Mouse (Mus musculus) forebrain, embryonic 14.5 days (tissue): ENCODE data around the gene Rassf4. TPM values are rescaled to one million over a fixed set of nuclear protein-coding genes. Genes with fewer than 3 reads are reported as not detected.

ENCODE experiments used
- ATAC-seq: fragments of 200-750 bp; cut with Nextera tagmentation; 2 replicates; pipeline ENCODE4 v1.8.0; 2017; ENCODE audit warnings: mild to moderate bottlenecking, moderate library complexity
- DNase-seq: peaks from one replicate; pipeline ENCODE4 v3.0.0-alpha.2; 2015; ENCODE audit warnings: low spot score
- H3K27ac ChIP-seq: fragments of 300-500 bp; sonication (generic); 2 replicates; pipeline ENCODE4 v1.5.1; 2014; ENCODE audit warnings: low read depth, mild to moderate bottlenecking, control low read depth, low read length, moderate library complexity
- H3K27me3 ChIP-seq: fragments of 300-500 bp; sonication (generic); replicated peaks from 2 replicates; pipeline ENCODE4 v1.6.1; 2014; ENCODE audit warnings: low read length, control low read depth, mixed read lengths; ENCODE audit not compliant: control insufficient read depth, insufficient read depth
- H3K36me3 ChIP-seq: fragments of 300-500 bp; sonication (generic); 2 replicates; pipeline ENCODE4 v1.6.1; 2014; ENCODE audit warnings: low read length, control low read depth; ENCODE audit not compliant: control insufficient read depth, insufficient read depth
- H3K4me1 ChIP-seq: fragments of 300-500 bp; sonication (generic); 2 replicates; pipeline ENCODE4 v1.6.1; 2014; ENCODE audit warnings: antibody characterized with exemption, low read length, control low read depth; ENCODE audit not compliant: control insufficient read depth, insufficient read depth
- H3K4me2 ChIP-seq: fragments of 300-500 bp; sonication (generic); 2 replicates; pipeline ENCODE4 v1.6.1; 2014; ENCODE audit warnings: mild to moderate bottlenecking, control low read depth, low read length
- H3K4me3 ChIP-seq: fragments of 300-500 bp; sonication (generic); 2 replicates; pipeline ENCODE4 v1.5.1; 2014; ENCODE audit warnings: low read depth, low read length, control low read depth
- H3K9ac ChIP-seq: fragments of 300-500 bp; sonication (generic); 2 replicates; pipeline ENCODE4 v1.6.1; 2014; ENCODE audit warnings: mild to moderate bottlenecking, low read length, control low read depth, moderate library complexity
- H3K9me3 ChIP-seq: fragments of 300-500 bp; sonication (generic); replicated peaks from 2 replicates; pipeline ENCODE4 v1.6.1; 2016; ENCODE audit warnings: low read length, control low read depth, mixed read lengths; ENCODE audit not compliant: control insufficient read depth
- WGBS: fragments of 180-500 bp; shearing (Covaris S2); extraction: QIAGEN DNeasy Blood & Tissue Kit; methylation state at CpG from one replicate; pipeline ENCODE4 v1.1.7; 2014; 5-methylcytosine and 5-hydroxymethylcytosine counted together
- polyA plus RNA-seq: library from polyadenylated mRNA; unstranded; fragments of >200 nt; fragmentation: Nextera tagmentation; extraction: Ambion mirVana; gene quantifications from 2 replicates; pipeline ENCODE4 v1.2.1, GENCODE M21; 2014

Gene Rassf4
- polyA plus RNA-seq, 1 experiment from 2014 or later: 13.8 TPM

DNA sequence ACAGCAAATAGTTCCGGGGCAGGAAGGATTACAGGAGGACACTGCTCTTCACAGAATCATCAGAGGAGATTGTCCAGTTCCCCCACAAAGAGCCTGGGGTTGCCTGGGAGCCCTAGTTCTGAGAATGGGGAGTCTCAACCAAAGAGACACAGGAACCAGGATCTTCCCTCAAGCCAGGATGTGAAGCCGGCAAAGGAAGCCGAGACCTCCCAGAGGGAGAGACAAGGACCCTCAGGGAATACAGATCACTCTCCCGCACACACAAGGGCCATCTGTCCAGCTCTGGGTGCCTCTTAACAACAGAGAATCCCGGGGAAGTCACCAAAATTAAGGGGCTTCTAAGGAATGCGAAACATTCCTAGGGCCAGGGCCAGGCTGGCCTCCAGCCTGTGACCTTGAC, 3.6 kb upstream of the Rassf4 start:
- Histone ChIP-seq H3K9ac (no peak overlapping the region), H3K36me3 (no peaks in the 10 kb centered on the region), H3K9me3 (no peaks in the 10 kb centered on the region), H3K27me3 (no peaks in the 10 kb centered on the region), H3K4me3 (no peak overlapping the region), H3K4me2 (no peak overlapping the region), H3K4me1 (peaks cover 6% of the 10 kb centered on the region), H3K27ac (no peak overlapping the region)
- ATAC-seq: no peak
- WGBS: 71% methylated on average over 6 of the region's 6 CpGs
- no peak for DNase-seq

DNA sequence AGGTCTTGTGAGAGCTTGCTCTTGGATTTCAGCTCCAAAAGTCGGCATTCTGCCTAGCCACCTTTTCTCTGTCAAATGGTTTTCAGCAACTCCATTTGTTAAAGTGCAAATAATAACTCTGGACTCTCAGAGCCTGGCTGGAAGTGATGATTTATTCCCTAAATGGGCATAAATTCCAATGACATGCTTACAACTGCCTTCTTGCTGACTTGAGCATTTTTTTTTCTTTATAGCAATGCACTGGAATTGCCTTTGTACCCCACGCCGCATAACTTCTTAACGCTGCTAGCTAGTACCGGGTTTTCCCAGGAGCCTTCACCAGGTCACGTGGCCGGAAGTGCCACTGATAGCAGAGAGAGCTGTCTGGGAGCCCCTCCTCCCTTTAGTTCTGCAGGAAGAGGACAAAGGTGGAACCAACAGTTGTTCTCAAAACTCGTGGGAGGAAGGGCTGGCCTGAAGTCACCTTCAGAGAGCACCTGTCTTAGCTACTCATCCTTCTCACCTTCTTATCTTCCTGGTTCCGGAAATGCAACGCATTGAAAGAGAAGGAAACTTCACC, 2.7 kb upstream of the Rassf4 start:
- Histone ChIP-seq H3K4me2 (no peak overlapping the region), H3K9ac (no peak overlapping the region), H3K36me3 (no peaks in the 10 kb centered on the region), H3K9me3 (no peaks in the 10 kb centered on the region), H3K4me3 (no peak overlapping the region), H3K27ac (no peak overlapping the region), H3K4me1 (peaks cover 6% of the 10 kb centered on the region), H3K27me3 (no peaks in the 10 kb centered on the region)
- DNase-seq (no peak), ATAC-seq (no peak)
- 86% methylated on average over 10 of the region's 10 CpGs for WGBS

DNA sequence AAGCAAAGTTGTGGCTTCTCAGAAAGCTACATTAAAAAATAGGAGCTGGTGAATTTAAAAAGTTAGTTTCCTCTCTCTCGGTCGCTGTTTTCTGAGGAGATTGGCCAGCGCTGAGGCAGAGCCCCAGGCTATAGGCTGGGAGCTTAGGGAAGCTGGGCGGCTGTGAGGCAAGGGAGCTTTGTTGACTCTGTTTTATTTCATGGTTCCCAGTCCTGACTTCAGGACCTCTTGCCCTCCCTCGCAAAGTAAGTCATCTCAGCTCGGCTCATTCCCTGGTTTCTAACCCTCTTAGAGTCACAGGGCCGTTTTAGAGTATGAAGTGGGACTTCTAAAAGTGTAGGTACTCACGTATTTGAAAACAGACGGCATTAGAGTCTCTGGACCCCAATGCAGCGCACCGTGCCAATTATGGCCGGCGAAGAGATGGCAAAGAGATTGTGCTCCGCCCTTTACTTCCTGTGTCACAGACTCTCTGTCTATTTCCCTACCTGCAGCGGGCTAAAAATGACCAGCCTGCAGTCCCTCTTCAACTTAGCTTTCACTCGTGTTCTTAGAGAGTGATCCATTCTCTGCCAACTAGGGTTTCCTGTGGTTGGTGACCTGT, 633 bp upstream of the Rassf4 start:
- ATAC-seq: no peak
- WGBS: 17% methylated on average over 16 of the region's 16 CpGs
- peaks cover 24% of the 10 kb centered on the region for H3K4me1 ChIP-seq
- peak overlapping the region; percentile 49 for H3K4me3 ChIP-seq
- H3K36me3 ChIP-seq: no peaks in the 10 kb centered on the region
- peak overlapping the region; percentile 59 for H3K9ac ChIP-seq
- no peaks in the 10 kb centered on the region for H3K27me3 ChIP-seq
- H3K27ac ChIP-seq: peak overlapping the region; percentile 9; the same call in 1 of the 2 replicates
- peak overlapping the region; percentile 87 for H3K4me2 ChIP-seq
- H3K9me3 ChIP-seq: no peaks in the 10 kb centered on the region
- no peak for DNase-seq

DNA sequence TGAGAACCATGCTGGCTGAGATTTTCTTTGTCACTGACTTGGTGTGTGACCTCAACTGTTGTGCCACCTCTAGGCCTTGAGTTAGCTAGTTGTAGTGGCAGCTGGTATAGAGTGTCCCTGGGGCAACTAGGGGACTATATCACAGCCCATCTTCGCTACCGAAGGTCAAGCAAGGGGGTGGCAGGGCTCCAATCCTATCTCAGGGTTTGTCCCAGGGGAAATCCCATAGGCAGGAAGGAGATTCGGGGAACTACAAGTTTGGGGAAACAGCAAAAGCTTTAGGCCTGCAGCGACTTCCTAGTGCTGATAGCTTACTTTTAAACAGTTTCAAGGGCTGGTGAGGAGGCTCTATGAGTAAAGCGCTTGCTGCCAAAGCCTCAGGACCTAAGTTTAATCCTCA, 1.4 kb downstream of the Rassf4 start:
- Histone ChIP-seq H3K4me2 (peak overlapping the region; percentile 87), H3K4me3 (no peak overlapping the region), H3K9me3 (no peaks in the 10 kb centered on the region), H3K36me3 (no peaks in the 10 kb centered on the region), H3K27me3 (no peaks in the 10 kb centered on the region), H3K9ac (no peak overlapping the region), H3K4me1 (peaks cover 25% of the 10 kb centered on the region), H3K27ac (no peak overlapping the region)
- WGBS: 66% methylated on average over 5 of the region's 5 CpGs
- ATAC-seq: no peak
- no peak for DNase-seq

DNA sequence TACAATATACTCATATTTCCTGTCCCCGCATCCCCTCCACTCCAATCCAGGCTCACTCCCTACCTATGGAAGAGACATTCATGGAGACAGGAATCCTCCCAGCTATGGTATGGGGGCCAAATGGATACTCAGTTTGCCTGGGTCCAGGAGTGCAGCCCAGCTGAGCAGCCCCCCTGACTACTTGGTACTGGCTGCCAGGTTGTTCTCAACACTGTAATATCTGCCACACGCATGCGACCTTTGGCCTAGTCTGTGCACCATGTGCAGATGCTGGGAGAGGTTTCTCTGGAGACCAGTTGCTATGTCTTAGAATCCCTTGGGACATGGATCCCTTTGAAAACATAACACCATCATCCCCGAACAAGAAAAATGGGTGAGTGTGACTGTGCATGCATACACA, 2.0 kb downstream of the Rassf4 start:
- WGBS: 88% methylated on average over 4 of the region's 4 CpGs
- ATAC-seq (no peak), DNase-seq (peak; percentile 4)
- H3K36me3 ChIP-seq: no peaks in the 10 kb centered on the region
- H3K27ac ChIP-seq: no peak overlapping the region
- no peak overlapping the region for H3K4me3 ChIP-seq
- H3K27me3 ChIP-seq: no peaks in the 10 kb centered on the region
- H3K4me2 ChIP-seq: no peak overlapping the region
- H3K9me3 ChIP-seq: no peaks in the 10 kb centered on the region
- H3K9ac ChIP-seq: no peak overlapping the region
- peaks cover 30% of the 10 kb centered on the region for H3K4me1 ChIP-seq

DNA sequence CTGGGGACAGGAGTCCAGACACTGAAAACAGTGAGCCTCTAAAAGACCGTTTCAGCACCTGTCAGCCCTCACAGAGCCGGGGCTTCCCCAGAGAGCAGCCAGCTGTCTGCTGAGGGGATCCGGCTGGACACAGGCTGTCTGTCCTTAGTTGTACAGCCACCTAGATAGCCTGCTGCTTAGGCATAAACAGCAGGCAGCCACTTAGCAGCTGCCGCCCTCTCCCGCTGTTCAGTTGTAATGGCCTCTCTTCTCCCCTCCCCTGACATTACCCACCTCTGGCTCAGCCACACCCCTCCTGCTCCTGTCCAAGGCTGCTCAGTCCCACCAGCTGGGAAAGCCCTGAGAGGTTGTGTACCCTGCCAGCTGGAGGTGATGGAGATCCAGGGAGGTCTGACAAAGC, 2.7 kb downstream of the Rassf4 start:
- Histone ChIP-seq H3K4me2 (0 out of 2 replicates have a peak overlapping the region, but pooled peaks have one; percentile 7), H3K36me3 (no peaks in the 10 kb centered on the region), H3K27me3 (no peaks in the 10 kb centered on the region), H3K27ac (peak overlapping the region; percentile 77), H3K4me3 (no peak overlapping the region), H3K4me1 (peaks cover 35% of the 10 kb centered on the region), H3K9ac (no peak overlapping the region; the same call in 1 of the 2 replicates), H3K9me3 (no peaks in the 10 kb centered on the region)
- WGBS: 12% methylated on average over 5 of the region's 5 CpGs
- no peak; the same call in 1 of the 2 replicates for ATAC-seq
- DNase-seq: peak; percentile 29

DNA sequence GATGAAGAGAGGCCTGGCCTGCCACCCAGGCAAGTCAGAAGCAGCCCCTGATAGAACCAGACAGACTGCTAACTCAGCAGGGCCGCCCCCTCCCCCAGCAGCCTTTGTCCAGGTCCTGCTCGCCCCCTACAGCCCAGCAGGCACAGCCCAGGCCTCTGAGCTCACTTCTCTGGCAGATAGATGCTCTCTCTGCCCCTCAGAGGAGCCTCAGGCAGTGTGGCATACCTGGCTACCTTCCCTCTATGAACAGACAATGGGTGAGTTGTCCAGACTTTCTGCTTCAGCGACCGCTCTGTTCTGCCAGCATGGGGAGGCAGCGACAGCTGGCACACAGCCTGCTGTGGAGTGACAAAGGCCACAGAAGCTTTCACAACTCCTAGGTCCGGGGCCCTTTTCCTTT, 3.6 kb downstream of the Rassf4 start:
- DNase-seq: peak; percentile 71
- 3% methylated on average over 6 of the region's 6 CpGs for WGBS
- Histone ChIP-seq H3K9me3 (no peaks in the 10 kb centered on the region), H3K4me2 (peak overlapping the region; percentile 4; the same call in 1 of the 2 replicates), H3K27me3 (no peaks in the 10 kb centered on the region), H3K36me3 (no peaks in the 10 kb centered on the region), H3K4me1 (peaks cover 35% of the 10 kb centered on the region), H3K9ac (no peak overlapping the region; the same call in 1 of the 2 replicates), H3K4me3 (no peak overlapping the region), H3K27ac (peak overlapping the region; percentile 77)
- peak; percentile 25 for ATAC-seq

DNA sequence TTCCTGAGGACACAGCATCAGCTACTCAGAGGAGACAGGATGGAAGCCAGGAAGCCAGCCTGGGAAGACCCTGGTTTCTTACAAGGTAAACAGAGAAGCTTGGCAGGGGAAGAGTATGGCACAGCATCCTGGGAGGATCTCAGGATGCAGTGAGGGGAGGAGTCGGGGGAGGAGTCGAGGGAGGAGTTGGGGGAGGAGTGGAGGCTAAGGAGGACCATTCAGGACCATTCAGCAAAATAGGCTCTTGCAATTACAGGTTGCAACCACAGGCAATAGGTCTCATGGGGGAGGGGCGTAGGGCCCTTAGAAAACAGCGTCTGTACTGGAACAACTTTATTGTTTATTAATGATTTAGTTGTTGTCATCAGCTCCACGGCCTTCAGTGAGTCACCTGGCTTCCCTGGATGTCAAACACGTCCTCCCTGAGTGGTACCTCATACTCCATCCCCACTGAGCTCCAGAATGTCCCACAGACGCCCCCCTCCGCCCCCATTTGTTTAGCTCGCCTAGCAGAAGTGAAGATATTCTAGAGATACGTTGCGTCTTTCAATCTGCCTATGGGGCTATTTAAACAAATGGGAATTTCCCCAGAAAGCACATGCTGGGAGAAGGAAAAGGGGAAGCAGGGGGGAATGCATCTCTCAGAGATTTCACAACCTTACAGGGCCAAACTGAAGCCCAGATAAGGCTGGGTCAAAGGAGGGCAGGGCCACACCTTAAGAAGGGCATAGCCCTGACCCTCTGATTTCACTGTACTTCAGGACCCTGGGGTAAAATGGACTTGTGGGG, 4.9 kb downstream of the Rassf4 start:
- Histone ChIP-seq H3K4me2 (no peak overlapping the region), H3K27ac (no peak overlapping the region), H3K4me3 (no peak overlapping the region), H3K4me1 (peaks cover 33% of the 10 kb centered on the region), H3K9me3 (no peaks in the 10 kb centered on the region), H3K27me3 (no peaks in the 10 kb centered on the region), H3K9ac (no peak overlapping the region), H3K36me3 (no peaks in the 10 kb centered on the region)
- ATAC-seq: no peak
- 50% methylated on average over 11 of the region's 11 CpGs for WGBS
- DNase-seq: peak; percentile 33

DNA sequence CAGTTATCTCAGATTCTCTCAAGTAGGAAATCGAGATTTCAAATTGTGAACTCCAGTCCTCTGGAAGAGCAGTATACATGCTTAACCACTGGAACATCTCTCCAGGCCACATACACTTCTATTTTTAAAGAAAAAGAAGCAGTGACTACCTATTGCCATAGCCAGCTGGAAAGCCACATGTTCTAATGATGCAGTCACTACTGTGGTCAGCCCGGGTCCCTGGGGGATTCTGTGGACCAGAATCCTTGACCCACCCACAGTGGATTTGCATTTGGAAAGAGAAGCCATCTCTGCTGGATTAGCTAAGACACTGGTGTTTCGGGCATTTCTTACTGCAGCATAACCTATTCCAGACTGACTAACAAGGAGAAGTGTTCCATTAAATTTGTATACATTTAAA, 6.4 kb downstream of the Rassf4 start:
- Histone ChIP-seq H3K27me3 (no peaks in the 10 kb centered on the region), H3K9ac (no peak overlapping the region), H3K4me3 (no peak overlapping the region), H3K27ac (no peak overlapping the region), H3K4me1 (peaks cover 28% of the 10 kb centered on the region), H3K36me3 (no peaks in the 10 kb centered on the region), H3K9me3 (no peaks in the 10 kb centered on the region), H3K4me2 (no peak overlapping the region)
- ATAC-seq (no peak), DNase-seq (no peak)
- WGBS: 72% methylated on average over 3 of the region's 3 CpGs
